Mouse (Mus musculus) kidney, adult 11 months (tissue): ENCODE data around the gene Fam168a.
A peak's percentile ranks its signal among the peaks of the same experiment; 100 is the strongest.
"Not testable (repeated sequence)": the region's sequence is repeated elsewhere in the genome, so short reads cannot be mapped to it uniquely, and the experiment has no call there.

Experiments
- DNase-seq: peaks from one replicate; pipeline ENCODE4 v3.0.0; 2022

Gene Fam168a

GRCm38 (mm10) chr7:100706883-100707480, 547 bp downstream of the Fam168a start:
- DNase-seq = peak; percentile 15

DNA sequence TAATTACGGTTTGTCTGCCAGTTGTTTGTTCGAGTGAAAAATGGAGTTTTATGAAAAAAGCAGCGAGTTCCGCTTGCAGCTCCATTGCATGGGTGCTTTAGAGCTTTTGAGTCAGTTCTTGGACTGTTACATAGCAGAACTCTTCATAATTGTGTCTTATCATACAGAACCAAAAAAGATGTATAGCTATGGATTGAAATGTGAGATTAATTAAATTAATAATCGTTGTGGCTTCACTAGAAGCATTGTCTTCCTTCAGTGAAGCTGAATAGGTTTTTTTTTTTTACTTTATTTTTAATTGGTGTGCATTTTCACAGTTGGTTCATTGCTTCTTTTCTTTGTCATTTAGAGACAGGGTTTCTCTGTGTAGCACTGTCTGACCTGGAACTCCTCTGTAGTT, 12.3 kb downstream of the Fam168a start:
- no peak for DNase-seq

GRCm38 (mm10) chr7:100722268-100722667, 15.8 kb downstream of the Fam168a start:
- no peak for DNase-seq

- no peak for DNase-seq
These were observed 17.2 kb downstream of the Fam168a start for GRCm38 (mm10) chr7:100723453-100724294.

DNA sequence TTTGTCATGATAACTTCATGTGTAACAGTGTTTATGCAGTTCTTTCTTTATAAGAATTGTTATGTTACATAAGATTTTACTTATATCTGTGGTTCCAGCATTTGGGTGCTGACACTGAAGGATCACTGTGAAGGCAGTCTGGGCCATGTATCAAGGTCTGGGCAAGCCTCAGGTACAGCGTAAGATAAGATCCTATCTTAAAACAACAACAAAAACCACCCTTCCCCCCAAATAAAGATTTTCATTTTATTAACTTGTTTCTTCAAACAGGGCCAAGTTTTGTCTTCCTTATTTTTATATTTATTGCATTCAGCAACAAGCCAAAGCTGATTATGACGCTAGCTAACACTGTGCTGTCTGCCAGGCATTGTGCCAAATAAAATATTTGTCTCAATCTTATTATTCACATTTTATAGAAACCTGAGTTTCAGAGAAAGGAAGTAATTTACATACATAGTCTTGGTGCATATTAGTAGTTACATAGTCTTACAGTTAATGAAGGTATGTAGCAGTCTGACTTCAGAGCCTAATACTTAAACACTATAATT, 21.2 kb downstream of the Fam168a start:
- DNase-seq = no peak

GRCm38 (mm10) chr7:100729778-100730177, 23.3 kb downstream of the Fam168a start:
- DNase-seq = no peak

GRCm38 (mm10) chr7:100732341-100733050, 26.1 kb downstream of the Fam168a start:
- no peak for DNase-seq

DNA sequence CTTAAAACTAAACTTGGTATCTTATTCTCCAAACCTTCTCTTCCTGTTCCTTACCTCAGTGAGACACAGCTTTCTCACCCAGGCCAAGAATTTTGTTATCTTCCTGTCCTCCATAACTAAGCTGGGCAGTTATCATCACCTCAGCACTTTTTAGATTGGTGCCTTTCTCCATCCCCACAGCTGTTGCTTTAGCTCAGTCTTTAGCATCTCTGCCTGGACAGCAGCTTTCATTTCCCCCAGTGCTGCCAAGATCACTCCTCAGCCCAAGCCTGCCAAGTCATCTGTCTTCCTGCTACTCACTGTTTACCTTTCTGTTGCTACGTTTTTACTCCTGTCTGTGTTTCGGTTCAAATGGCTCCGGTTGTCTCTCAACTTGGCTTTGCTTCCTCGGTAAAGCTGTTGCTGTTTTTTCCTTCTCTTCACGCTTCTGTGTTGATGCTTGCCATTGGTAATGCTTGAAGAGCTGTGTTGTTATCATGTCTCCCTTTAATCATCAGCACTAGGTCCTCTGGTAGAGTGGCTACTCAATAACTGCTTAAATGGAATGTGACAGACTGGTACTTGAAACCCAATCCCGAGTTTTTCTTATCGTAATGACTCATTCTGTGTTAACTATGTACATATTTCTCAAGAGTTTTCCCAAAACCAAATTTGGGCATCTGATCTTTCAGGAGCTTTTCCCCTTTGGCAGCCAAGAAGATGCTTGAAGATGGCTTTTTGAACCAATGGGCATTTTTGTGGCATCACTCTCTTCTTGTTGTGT, 26.8 kb downstream of the Fam168a start:
- no peak for DNase-seq

GRCm38 (mm10) chr7:100734201-100734600, 27.8 kb downstream of the Fam168a start:
- DNase-seq = no peak

DNA sequence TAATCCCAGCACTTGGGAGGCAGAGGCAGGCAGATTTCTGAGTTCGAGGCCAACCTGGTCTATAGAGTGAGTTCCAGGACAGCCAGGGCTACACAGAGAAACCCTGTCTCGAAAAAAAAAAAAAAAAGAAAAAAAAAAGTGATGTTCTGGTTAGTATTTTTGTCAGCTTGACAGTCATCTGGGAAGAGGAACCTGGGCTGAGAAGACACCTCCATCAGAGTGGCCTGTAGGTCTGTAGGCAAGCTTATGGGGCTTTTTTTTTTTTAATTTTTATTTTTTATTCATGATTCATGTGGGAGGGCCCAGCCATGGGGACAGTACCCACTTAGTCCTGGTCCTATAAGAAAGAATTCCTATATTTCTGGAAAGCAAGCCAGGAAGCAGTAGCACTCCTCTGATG, 28.5 kb downstream of the Fam168a start:
- DNase-seq = not testable (repeated sequence)

- no peak for DNase-seq
These were observed 29.7 kb downstream of the Fam168a start for GRCm38 (mm10) chr7:100736131-100736530.

DNA sequence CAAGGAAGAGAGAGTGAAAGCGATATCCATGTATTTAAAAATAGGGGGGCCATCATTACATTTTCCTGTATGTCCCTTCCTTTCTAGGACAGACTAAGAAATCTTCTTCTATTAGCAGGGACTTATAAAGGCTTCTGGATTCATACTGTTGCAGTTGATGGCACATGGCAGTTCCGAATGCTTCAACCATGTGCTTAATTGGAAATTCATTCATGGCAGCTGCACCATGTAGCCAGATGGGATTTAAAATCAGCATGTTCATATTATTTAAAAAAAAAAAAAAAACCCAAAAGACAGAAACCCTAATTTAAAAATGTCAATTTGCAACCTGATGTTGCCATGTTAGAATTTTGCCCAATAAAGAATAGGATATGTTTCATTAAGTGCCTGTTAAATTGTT, 37.9 kb downstream of the Fam168a start:
- DNase-seq = no peak

GRCm38 (mm10) chr7:100750101-100750500, 43.7 kb downstream of the Fam168a start:
- DNase-seq = no peak

- no peak for DNase-seq
These were observed 52.3 kb downstream of the Fam168a start for GRCm38 (mm10) chr7:100758718-100759117.

- DNase-seq = no peak
These were observed 56.3 kb downstream of the Fam168a start for GRCm38 (mm10) chr7:100762726-100763125.

- DNase-seq = no peak
These were observed 61.1 kb downstream of the Fam168a start for GRCm38 (mm10) chr7:100767568-100767967.

GRCm38 (mm10) chr7:100768009-100768408, 61.6 kb downstream of the Fam168a start:
- DNase-seq = no peak

DNA sequence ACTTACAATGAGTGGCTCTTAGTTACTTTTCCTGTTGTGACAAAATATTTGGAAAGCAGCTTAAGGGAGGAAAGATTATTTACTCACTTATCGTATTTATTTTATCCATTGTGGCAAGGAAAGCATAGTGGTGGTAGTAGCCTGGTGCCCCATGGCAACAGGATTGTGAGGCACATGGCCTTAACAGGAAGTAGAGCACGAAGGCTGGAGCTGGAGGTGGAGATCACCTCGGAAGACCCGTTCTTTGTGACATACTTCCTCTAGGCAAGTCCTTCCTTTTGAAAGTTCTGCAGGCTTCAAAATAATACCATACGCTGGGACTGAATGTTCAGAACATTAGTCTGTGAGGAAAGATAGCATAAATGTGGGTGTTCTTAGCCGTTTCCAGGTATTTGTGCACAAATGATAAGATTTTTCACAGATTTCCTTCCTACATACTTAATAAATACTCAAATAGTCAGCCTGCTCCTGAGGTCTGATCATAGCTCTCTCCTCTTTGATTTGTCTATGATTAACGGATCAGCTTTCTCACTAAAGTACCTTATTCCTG, 63.2 kb downstream of the Fam168a start:
- no peak for DNase-seq

- no peak for DNase-seq
These were observed 64.4 kb downstream of the Fam168a start for GRCm38 (mm10) chr7:100770669-100771341.

DNA sequence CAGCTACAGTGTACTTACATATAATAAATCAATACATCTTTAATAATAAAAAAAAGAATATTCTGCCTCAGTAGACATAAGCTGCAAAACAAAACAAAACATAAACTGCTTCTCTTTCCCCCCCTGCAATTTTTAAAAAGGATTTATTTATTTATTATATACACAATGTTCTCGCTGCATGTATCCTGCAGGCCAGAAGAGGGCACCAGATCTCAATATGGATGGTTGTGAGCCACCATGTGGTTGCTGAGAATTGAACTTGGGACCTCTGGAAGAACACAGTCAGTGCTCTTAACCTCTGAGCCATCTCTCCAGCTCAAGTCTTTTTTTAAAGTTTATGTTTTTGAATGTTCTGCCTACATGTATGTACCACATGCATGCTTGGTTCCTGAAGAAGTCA, 67.8 kb downstream of the Fam168a start:
- DNase-seq = no peak

- no peak for DNase-seq
These were observed 69.4 kb downstream of the Fam168a start for GRCm38 (mm10) chr7:100775810-100776209.

DNA sequence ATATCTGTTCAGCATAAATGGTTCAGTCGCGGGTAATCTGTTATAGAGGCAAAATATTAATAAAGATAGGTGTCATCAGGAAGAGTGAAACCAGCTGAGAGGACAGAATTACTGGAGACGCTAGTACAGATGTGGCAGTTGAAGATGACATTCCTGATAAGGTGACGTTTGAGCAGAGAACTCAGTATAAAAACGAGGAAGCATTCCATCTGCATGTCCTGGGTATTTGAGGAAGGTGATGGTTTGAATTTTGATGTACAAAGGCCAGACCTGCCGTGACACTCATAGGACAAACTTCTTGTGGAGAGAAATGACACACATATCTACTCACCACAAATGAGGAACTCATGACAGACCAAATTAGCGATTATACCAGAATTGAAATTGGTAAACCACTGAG, 73.8 kb downstream of the Fam168a start:
- DNase-seq = no peak
